Mouse (Mus musculus) kidney, embryonic 15.5 days (tissue): ENCODE results near the gene Sesn1. TPM values are rescaled to one million over a fixed set of nuclear protein-coding genes. Genes with fewer than 3 reads are reported as not detected.
"Not testable (repeated sequence)": the region's sequence is repeated elsewhere in the genome, so short reads cannot be mapped to it uniquely, and the experiment has no call there.

Experiments
- ATAC-seq: fragments of 200-750 bp; cut with Nextera tagmentation; replicated peaks from 2 replicates; pipeline ENCODE4 v1.8.0; 2017; ENCODE audit warnings: moderate TSS enrichment; ENCODE audit not compliant: low FRiP score
- H3K27ac ChIP-seq: fragments of 300-500 bp; sonication (generic); 2 replicates; pipeline ENCODE4 v1.5.1; 2015; ENCODE audit warnings: mild to moderate bottlenecking, inconsistent platforms
- H3K27me3 ChIP-seq: fragments of 300-500 bp; sonication (generic); 2 replicates; pipeline ENCODE4 v1.6.1; 2015; ENCODE audit warnings: inconsistent platforms
- H3K36me3 ChIP-seq: fragments of 300-500 bp; sonication (generic); 2 replicates; pipeline ENCODE4 v1.6.1; 2015; ENCODE audit warnings: inconsistent platforms
- H3K4me1 ChIP-seq: fragments of 300-500 bp; sonication (generic); 2 replicates; pipeline ENCODE4 v1.6.1; 2015; ENCODE audit warnings: inconsistent platforms
- H3K4me2 ChIP-seq: fragments of 300-500 bp; sonication (generic); 2 replicates; pipeline ENCODE4 v1.6.1; 2015; ENCODE audit warnings: moderate library complexity, mild to moderate bottlenecking, inconsistent platforms
- H3K4me3 ChIP-seq: fragments of 300-500 bp; sonication (generic); replicated peaks from 2 replicates; pipeline ENCODE4 v1.5.1; 2015; ENCODE audit warnings: mild to moderate bottlenecking, inconsistent platforms
- H3K9ac ChIP-seq: fragments of 300-500 bp; sonication (generic); 2 replicates; pipeline ENCODE4 v1.6.1; 2015; ENCODE audit warnings: mild to moderate bottlenecking, inconsistent platforms
- H3K9me3 ChIP-seq: fragments of 300-500 bp; sonication (generic); replicated peaks from 2 replicates; pipeline ENCODE4 v1.6.1; 2016; ENCODE audit warnings: inconsistent platforms
- WGBS: fragments of 180-500 bp; shearing (Covaris S2); methylation state at CpG from one replicate; pipeline ENCODE4 v1.1.7; 2015; ENCODE audit warnings: mixed read lengths; 5-methylcytosine and 5-hydroxymethylcytosine counted together
- polyA plus RNA-seq: library from polyadenylated mRNA; unstranded; fragments of >200 nt; fragmentation: Nextera tagmentation; extraction: Ambion mirVana; gene quantifications from 2 replicates; pipeline ENCODE4 v1.2.1, GENCODE M21; 2015

Gene Sesn1
- polyA plus RNA-seq, 1 experiment from 2014 or later = 34.3 TPM

DNA sequence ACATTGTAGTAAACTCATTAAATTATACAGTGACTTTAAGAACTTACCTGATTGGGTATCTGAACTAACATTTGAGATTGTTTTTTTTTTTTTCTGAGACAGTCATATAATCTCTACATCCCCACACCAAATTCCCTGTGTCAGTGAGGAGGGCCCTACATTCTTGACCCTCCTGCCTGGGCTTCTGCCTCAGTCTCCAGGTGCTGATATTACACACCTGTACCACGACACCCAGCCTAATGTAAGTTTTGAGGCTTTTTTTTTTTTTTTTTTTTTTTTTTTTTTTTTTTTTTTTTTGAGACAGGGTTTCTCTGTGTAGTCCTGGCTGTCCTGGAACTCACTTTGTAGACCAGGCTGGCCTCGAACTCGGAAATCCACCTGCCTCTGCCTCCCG, 13.5 kb downstream of the Sesn1 start:
- H3K9me3 ChIP-seq, H3K4me1 ChIP-seq, H3K4me2 ChIP-seq, H3K36me3 ChIP-seq, H3K9ac ChIP-seq, H3K4me3 ChIP-seq, ATAC-seq, H3K27ac ChIP-seq, H3K27me3 ChIP-seq: not testable (repeated sequence)
- WGBS = 85% methylated on average over 4 of the region's 4 CpGs

- Histone ChIP-seq H3K27me3 (no peaks in the 10 kb centered on the region), H3K4me3 (no peak overlapping the region), H3K9ac (no peak overlapping the region), H3K27ac (no peak overlapping the region), H3K9me3 (no peaks in the 10 kb centered on the region), H3K4me2 (no peak overlapping the region), H3K36me3 (no peaks in the 10 kb centered on the region), H3K4me1 (peaks cover 8% of the 10 kb centered on the region; the same call in 1 of the 2 replicates)
- 76% methylated on average over 4 of the region's 4 CpGs for WGBS
- no peak for ATAC-seq
These were observed 14.2 kb downstream of the Sesn1 start for GRCm38 (mm10) chr10:41823916-41824315.

- Histone ChIP-seq H3K36me3 (no peaks in the 10 kb centered on the region), H3K27me3 (no peaks in the 10 kb centered on the region), H3K4me3 (no peak overlapping the region), H3K27ac (no peak overlapping the region), H3K9me3 (no peaks in the 10 kb centered on the region), H3K4me1 (peaks cover 8% of the 10 kb centered on the region; the same call in 1 of the 2 replicates), H3K4me2 (no peak overlapping the region), H3K9ac (no peak overlapping the region)
- WGBS = 87% methylated on average over 10 of the region's 10 CpGs
- ATAC-seq = no peak
These were observed 15.3 kb downstream of the Sesn1 start for GRCm38 (mm10) chr10:41825041-41825440.

DNA sequence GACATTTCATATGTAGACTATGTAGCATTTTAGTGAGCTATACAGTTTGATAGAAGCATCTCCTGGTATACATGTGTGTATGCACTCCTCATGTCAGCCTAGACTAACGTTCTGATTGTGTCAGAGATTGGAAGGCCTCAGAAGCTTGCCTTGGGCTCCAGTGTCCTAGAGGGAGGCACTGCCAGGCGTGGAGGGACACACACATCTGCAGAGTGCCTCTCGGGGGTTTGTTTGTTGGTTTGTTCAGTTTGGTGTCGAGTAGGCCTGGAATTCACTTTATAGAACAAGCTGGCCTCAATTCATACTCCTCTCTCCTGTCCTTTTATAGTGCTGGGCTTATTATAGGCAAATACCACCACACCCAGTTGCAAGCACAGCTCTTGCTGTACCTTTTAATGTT, 16.3 kb downstream of the Sesn1 start:
- ATAC-seq = no peak
- Histone ChIP-seq H3K4me2 (no peak overlapping the region), H3K27ac (no peak overlapping the region), H3K27me3 (no peaks in the 10 kb centered on the region), H3K4me3 (no peak overlapping the region), H3K9ac (no peak overlapping the region), H3K9me3 (no peaks in the 10 kb centered on the region), H3K36me3 (no peaks in the 10 kb centered on the region), H3K4me1 (peaks cover 8% of the 10 kb centered on the region; the same call in 1 of the 2 replicates)
- 87% methylated on average over 4 of the region's 4 CpGs for WGBS

DNA sequence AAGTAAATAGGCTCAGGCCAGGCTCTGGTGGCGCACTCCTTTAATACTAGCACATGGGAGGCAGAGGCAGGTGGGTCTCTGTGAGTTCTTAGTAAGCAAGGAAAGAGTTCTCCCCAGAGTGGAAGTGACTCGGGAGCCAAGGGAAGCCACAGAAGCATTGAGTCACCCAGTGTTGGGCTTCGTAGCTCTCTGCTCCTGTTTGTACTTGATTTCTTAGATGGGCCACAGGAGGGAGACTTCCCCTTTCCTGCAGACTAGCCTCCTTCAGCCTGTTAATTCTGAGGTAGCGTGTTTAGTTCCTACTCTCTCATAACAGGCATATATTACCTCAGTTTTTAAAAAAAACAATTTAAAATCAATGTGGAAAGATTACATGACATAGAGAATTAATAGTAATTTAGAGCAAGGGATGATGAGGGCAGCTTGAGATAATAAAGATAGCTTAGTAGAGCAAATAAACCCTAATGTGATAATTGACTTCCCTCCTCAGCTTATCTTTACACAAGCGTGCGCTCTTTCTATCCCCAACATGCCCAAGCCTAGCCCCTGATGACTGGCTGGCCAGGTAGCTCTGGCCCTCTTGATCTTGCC, 16.9 kb downstream of the Sesn1 start:
- Histone ChIP-seq H3K27ac (no peak overlapping the region), H3K4me1 (peaks cover 12% of the 10 kb centered on the region), H3K27me3 (no peaks in the 10 kb centered on the region), H3K9ac (no peak overlapping the region), H3K9me3 (no peaks in the 10 kb centered on the region), H3K4me2 (no peak overlapping the region), H3K36me3 (no peaks in the 10 kb centered on the region), H3K4me3 (no peak overlapping the region)
- WGBS = 85% methylated on average over 6 of the region's 6 CpGs
- ATAC-seq = no peak

DNA sequence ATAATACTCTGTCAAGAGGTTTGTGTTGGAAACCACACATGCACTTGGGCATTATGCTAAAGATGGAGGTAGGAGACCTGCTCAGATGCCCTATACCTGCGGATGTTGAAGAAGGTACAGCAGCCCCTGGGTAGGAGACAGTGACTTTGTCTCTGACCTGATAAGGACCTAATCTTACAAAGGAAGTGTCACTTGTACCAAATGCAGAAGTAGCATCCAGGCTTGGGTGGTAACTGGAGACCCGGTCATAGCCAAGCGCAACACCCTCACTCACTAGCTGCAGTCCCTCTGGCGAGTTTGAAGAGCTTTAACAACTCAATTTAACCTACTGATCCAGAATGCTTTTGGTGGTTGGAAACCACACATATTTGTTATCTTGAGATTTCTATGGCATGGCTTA, 18.0 kb downstream of the Sesn1 start:
- no peaks in the 10 kb centered on the region for H3K36me3 ChIP-seq
- no peak overlapping the region for H3K9ac ChIP-seq
- peaks cover 21% of the 10 kb centered on the region for H3K4me1 ChIP-seq
- H3K9me3 ChIP-seq = no peaks in the 10 kb centered on the region
- no peak overlapping the region for H3K4me2 ChIP-seq
- no peak overlapping the region for H3K27ac ChIP-seq
- H3K27me3 ChIP-seq = no peaks in the 10 kb centered on the region
- no peak overlapping the region for H3K4me3 ChIP-seq
- ATAC-seq = no peak
- WGBS = 88% methylated on average over 4 of the region's 4 CpGs

DNA sequence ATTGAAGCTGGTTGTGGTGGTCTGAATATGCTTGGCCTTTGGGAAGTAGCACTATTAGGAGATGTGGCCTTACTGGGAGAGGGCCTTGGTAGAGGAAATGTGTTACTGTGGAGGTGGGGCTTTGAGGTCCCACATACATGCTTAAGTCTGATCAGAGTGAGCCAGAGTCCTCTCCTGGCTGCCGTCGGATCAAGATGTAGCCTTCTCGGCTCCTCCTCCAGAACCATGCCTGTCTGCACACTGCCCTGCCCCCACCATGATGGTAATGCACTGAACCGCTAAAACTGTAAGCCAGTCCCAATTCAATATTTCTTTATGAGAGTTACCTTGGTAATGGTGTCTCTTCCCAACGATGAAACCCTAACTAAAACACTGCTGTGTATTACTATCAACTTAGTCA, 19.5 kb downstream of the Sesn1 start:
- Histone ChIP-seq H3K9me3 (no peaks in the 10 kb centered on the region), H3K4me2 (no peak overlapping the region), H3K4me3 (no peak overlapping the region), H3K4me1 (peaks cover 21% of the 10 kb centered on the region), H3K27ac (no peak overlapping the region), H3K9ac (no peak overlapping the region), H3K36me3 (no peaks in the 10 kb centered on the region), H3K27me3 (no peaks in the 10 kb centered on the region)
- no peak for ATAC-seq
- WGBS = 82% methylated on average over 5 of the region's 5 CpGs

DNA sequence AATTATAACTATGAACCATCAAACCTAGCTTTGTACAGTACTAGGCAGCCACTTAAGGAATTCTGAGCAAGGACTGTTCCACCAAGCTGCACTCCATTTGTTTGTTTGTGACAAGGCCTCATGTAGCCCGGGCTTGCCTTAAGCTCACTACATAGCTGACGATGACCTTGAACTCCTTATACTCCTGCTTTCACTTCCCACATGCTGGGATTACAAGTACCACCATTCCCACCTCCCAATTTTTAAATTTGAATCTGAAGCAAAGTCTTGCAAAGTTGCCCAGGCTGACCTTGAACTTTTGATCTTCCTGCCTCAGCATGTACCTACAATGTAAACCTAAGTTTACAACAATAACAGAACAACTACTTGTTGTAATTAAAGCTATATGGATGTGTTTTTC, 20.2 kb downstream of the Sesn1 start:
- ATAC-seq = no peak

GRCm38 (mm10) chr10:41830445-41830844, 20.7 kb downstream of the Sesn1 start:
- H3K27ac ChIP-seq = no peak overlapping the region
- no peak overlapping the region for H3K9ac ChIP-seq
- no peak for ATAC-seq
- WGBS = 63% methylated on average over 4 of the region's 4 CpGs
- no peaks in the 10 kb centered on the region for H3K27me3 ChIP-seq
- peaks cover 21% of the 10 kb centered on the region for H3K4me1 ChIP-seq
- no peak overlapping the region for H3K4me2 ChIP-seq
- no peaks in the 10 kb centered on the region for H3K36me3 ChIP-seq
- H3K9me3 ChIP-seq = no peaks in the 10 kb centered on the region
- H3K4me3 ChIP-seq = no peak overlapping the region

More for the DNA sequence above, 20.2 kb downstream of the Sesn1 start:
- Histone ChIP-seq H3K27me3 (no peaks in the 10 kb centered on the region), H3K36me3 (no peaks in the 10 kb centered on the region), H3K27ac (no peak overlapping the region), H3K4me3 (no peak overlapping the region), H3K9ac (no peak overlapping the region), H3K9me3 (no peaks in the 10 kb centered on the region), H3K4me2 (no peak overlapping the region), H3K4me1 (peaks cover 21% of the 10 kb centered on the region)
- 87% methylated on average over 2 of the region's 2 CpGs for WGBS

DNA sequence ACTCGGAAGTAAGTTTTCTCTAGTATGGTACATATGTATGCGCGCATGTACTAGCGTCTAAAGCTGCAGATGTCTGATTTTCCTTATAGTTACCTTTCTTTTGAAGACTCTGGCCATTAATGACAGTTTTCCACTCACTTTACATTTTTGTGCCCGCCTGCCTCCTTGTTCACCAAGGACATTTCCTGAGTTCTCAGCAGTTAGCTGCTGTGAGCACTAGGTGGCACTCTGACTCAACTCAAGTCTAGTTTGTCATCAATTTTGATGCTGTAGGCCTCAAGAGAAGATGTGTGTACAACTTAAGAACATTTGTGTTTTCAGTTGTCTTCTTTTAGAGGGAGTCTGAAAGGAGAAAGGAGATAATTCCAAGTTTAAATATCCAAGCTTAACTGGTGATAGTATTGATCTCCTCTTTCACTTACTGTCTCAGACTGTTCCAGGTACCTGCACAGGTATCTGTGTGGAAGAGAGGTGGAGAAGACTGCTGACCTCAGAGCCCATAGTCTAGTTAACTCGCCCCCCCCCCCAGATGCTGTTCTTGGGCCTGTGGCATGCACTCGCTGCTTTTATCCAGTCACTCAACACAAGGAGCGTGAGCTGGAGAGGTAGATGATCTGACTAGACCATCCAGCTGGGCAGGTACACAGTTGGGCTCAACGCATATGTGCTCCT, 21.3 kb downstream of the Sesn1 start:
- H3K36me3 ChIP-seq = no peaks in the 10 kb centered on the region
- no peak for ATAC-seq
- H3K4me2 ChIP-seq = no peak overlapping the region
- no peak overlapping the region for H3K27ac ChIP-seq
- H3K4me1 ChIP-seq = peaks cover 21% of the 10 kb centered on the region
- WGBS = 51% methylated on average over 9 of the region's 9 CpGs
- H3K27me3 ChIP-seq = no peaks in the 10 kb centered on the region
- H3K9me3 ChIP-seq = no peaks in the 10 kb centered on the region
- no peak overlapping the region for H3K9ac ChIP-seq
- H3K4me3 ChIP-seq = no peak overlapping the region

DNA sequence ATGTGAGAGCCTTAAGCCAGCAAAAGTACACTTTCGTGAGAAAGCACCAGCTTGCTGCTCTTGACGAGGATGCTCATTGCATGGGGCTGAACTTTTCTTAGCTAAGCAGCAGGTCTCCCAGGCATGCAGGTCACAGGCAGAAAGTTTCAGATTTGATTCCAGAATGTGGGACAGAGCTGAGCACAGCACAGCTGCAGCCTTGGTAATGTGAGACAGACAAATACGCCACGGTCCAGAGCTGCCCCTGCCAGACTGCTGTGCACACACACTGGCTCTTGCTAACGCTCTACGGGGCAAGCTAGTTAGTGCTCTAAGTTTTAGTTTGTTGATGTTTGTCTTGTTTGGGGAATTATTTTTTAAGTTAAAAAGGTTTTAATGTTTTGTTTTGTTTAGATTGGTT, 22.5 kb downstream of the Sesn1 start:
- H3K4me3 ChIP-seq = no peak overlapping the region
- no peak overlapping the region for H3K9ac ChIP-seq
- 34% methylated on average over 6 of the region's 6 CpGs for WGBS
- no peak overlapping the region for H3K27ac ChIP-seq
- no peaks in the 10 kb centered on the region for H3K36me3 ChIP-seq
- peak; percentile 81; the same call in 1 of the 2 replicates for ATAC-seq
- H3K27me3 ChIP-seq = no peaks in the 10 kb centered on the region
- H3K4me2 ChIP-seq = no peak overlapping the region
- peaks cover 21% of the 10 kb centered on the region for H3K4me1 ChIP-seq
- H3K9me3 ChIP-seq = no peaks in the 10 kb centered on the region

- Histone ChIP-seq H3K9me3 (no peaks in the 10 kb centered on the region), H3K4me2 (no peak overlapping the region), H3K36me3 (no peaks in the 10 kb centered on the region), H3K9ac (no peak overlapping the region), H3K4me1 (peaks cover 14% of the 10 kb centered on the region; the same call in 1 of the 2 replicates), H3K4me3 (no peak overlapping the region), H3K27me3 (no peaks in the 10 kb centered on the region), H3K27ac (no peak overlapping the region)
- no peak for ATAC-seq
- WGBS = 88% methylated on average over 2 of the region's 2 CpGs
These were observed 24.4 kb downstream of the Sesn1 start for GRCm38 (mm10) chr10:41834131-41834530.

DNA sequence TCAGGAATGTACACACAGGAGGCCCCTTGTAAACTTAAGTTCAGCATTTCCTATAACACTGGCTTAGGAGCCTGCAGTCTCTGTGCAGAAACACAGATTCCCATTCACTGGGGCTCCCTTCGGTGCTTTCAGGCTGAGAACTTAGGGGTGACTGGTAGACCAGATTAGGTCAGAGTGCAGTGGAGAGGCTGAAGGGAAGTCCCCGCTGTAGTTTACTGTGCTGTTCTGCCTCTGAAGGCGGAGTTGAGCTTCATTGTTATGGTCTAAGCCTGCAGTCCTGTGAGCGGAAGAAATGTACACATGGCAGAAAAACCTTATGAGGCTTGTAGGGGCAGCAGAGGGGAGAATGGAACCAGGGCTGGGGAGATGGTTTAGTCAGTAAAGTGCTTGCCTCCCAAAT, 29.2 kb downstream of the Sesn1 start:
- Histone ChIP-seq H3K36me3 (no peaks in the 10 kb centered on the region), H3K27me3 (no peaks in the 10 kb centered on the region), H3K4me2 (no peak overlapping the region), H3K9ac (no peak overlapping the region), H3K4me1 (no peaks in the 10 kb centered on the region), H3K27ac (no peak overlapping the region), H3K9me3 (peaks cover 5% of the 10 kb centered on the region; the same call in 1 of the 2 replicates), H3K4me3 (no peak overlapping the region)
- 82% methylated on average over 4 of the region's 4 CpGs for WGBS
- no peak for ATAC-seq
